Mouse (Mus musculus) midbrain, embryonic 13.5 days (tissue): ENCODE results near the gene Tceanc. TPM values are rescaled to one million over a fixed set of nuclear protein-coding genes. Genes with fewer than 3 reads are reported as not detected.

ENCODE experiments used
- ATAC-seq: fragments of 200-750 bp; cut with Nextera tagmentation; 2 replicates; pipeline ENCODE4 v1.8.0; 2017; ENCODE audit warnings: mild to moderate bottlenecking, moderate TSS enrichment, moderate library complexity
- H3K27ac ChIP-seq: fragments of 300-500 bp; sonication (generic); 2 replicates; pipeline ENCODE4 v1.5.1; 2015; ENCODE audit warnings: inconsistent platforms, mild to moderate bottlenecking, moderate library complexity
- H3K27me3 ChIP-seq: fragments of 300-500 bp; sonication (generic); 2 replicates; pipeline ENCODE4 v1.6.1; 2015; ENCODE audit warnings: mild to moderate bottlenecking, inconsistent platforms
- H3K36me3 ChIP-seq: fragments of 300-500 bp; sonication (generic); 2 replicates; pipeline ENCODE4 v1.6.1; 2015; ENCODE audit warnings: mild to moderate bottlenecking, inconsistent platforms
- H3K4me1 ChIP-seq: fragments of 300-500 bp; sonication (generic); replicated peaks from 2 replicates; pipeline ENCODE4 v1.6.1; 2015; ENCODE audit warnings: inconsistent platforms
- H3K4me2 ChIP-seq: fragments of 300-500 bp; sonication (generic); replicated peaks from 2 replicates; pipeline ENCODE4 v1.6.1; 2015; ENCODE audit warnings: moderate library complexity, mild to moderate bottlenecking, inconsistent platforms
- H3K4me3 ChIP-seq: fragments of 300-500 bp; sonication (generic); replicated peaks from 2 replicates; pipeline ENCODE4 v1.5.1; 2015; ENCODE audit warnings: mild to moderate bottlenecking, inconsistent platforms
- H3K9ac ChIP-seq: fragments of 300-500 bp; sonication (generic); replicated peaks from 2 replicates; pipeline ENCODE4 v1.6.1; 2015; ENCODE audit warnings: mild to moderate bottlenecking, inconsistent platforms
- H3K9me3 ChIP-seq: fragments of 300-500 bp; sonication (generic); 2 replicates; pipeline ENCODE4 v1.6.1; 2016; ENCODE audit warnings: mild to moderate bottlenecking, inconsistent platforms
- WGBS: fragments of 180-500 bp; shearing (Covaris S2); methylation state at CpG from one replicate; pipeline ENCODE4 v1.1.7; 2015; 5-methylcytosine and 5-hydroxymethylcytosine counted together
- polyA plus RNA-seq: library from polyadenylated mRNA; unstranded; fragments of >200 nt; fragmentation: Nextera tagmentation; extraction: Ambion mirVana; gene quantifications from 2 replicates; pipeline ENCODE4 v1.2.1, GENCODE M21; 2015

The Tceanc gene
- 9.4 and 10.1 TPM in 2 replicates for polyA plus RNA-seq

- Histone ChIP-seq H3K4me1 (no peaks in the 10 kb centered on the region), H3K4me3 (no peak within 1 kb of the TSS), H3K36me3 (no peaks in the 10 kb centered on the region), H3K27ac (no peak within 1 kb of the TSS), H3K9me3 (no peaks in the 10 kb centered on the region), H3K27me3 (peaks cover 11% of the 10 kb centered on the region; the same call in 1 of the 2 replicates), H3K9ac (no peak within 1 kb of the TSS), H3K4me2 (no peak within 1 kb of the TSS)
- no peak for ATAC-seq
- WGBS, result 77% methylated on average over 16 of the region's 16 CpGs
Measured at GRCm38 (mm10) chrX:166518345-166518744, at the start of gene Tceanc. Gene Tceanc, minus strand, starts transcription at chrX:166518567.

GRCm38 (mm10) chrX:166565983-166566382 is 47.6 kb upstream of the Tceanc start:
- H3K36me3 ChIP-seq, result no peaks in the 10 kb centered on the region
- no peak overlapping the region for H3K9ac ChIP-seq
- H3K4me3 ChIP-seq, result no peak overlapping the region
- H3K4me2 ChIP-seq, result no peak overlapping the region
- H3K27me3 ChIP-seq, result no peaks in the 10 kb centered on the region; the same call in 1 of the 2 replicates
- H3K27ac ChIP-seq, result no peak overlapping the region
- no peaks in the 10 kb centered on the region for H3K4me1 ChIP-seq
- 93% methylated on average over 6 of the region's 6 CpGs for WGBS
- ATAC-seq, result no peak
- no peaks in the 10 kb centered on the region for H3K9me3 ChIP-seq

GRCm38 (mm10) chrX:166565401-166565800 is 47.0 kb upstream of the Tceanc start:
- Histone ChIP-seq H3K27ac (no peak overlapping the region), H3K36me3 (no peaks in the 10 kb centered on the region), H3K4me1 (no peaks in the 10 kb centered on the region), H3K4me2 (no peak overlapping the region), H3K9ac (no peak overlapping the region), H3K9me3 (no peaks in the 10 kb centered on the region), H3K27me3 (no peaks in the 10 kb centered on the region; the same call in 1 of the 2 replicates), H3K4me3 (no peak overlapping the region)
- 69% methylated on average over 5 of the region's 5 CpGs for WGBS
- no peak for ATAC-seq

GRCm38 (mm10) chrX:166564900-166565299 is 46.5 kb upstream of the Tceanc start:
- Histone ChIP-seq H3K9ac (no peak overlapping the region), H3K27me3 (no peaks in the 10 kb centered on the region; the same call in 1 of the 2 replicates), H3K4me3 (no peak overlapping the region), H3K4me1 (no peaks in the 10 kb centered on the region), H3K9me3 (no peaks in the 10 kb centered on the region), H3K4me2 (no peak overlapping the region), H3K36me3 (no peaks in the 10 kb centered on the region), H3K27ac (no peak overlapping the region)
- 75% methylated on average over 5 of the region's 5 CpGs for WGBS
- no peak for ATAC-seq

GRCm38 (mm10) chrX:166559333-166559732 is 41.0 kb upstream of the Tceanc start:
- ATAC-seq, result no peak
- Histone ChIP-seq H3K4me3 (no peak overlapping the region), H3K36me3 (no peaks in the 10 kb centered on the region), H3K9me3 (no peaks in the 10 kb centered on the region), H3K4me1 (no peaks in the 10 kb centered on the region), H3K27ac (no peak overlapping the region), H3K27me3 (no peaks in the 10 kb centered on the region; the same call in 1 of the 2 replicates), H3K4me2 (no peak overlapping the region), H3K9ac (no peak overlapping the region)
- WGBS, result 83% methylated on average over 3 of the region's 3 CpGs

- Histone ChIP-seq H3K4me3 (no peak overlapping the region), H3K4me2 (no peak overlapping the region), H3K9me3 (no peaks in the 10 kb centered on the region), H3K27ac (no peak overlapping the region), H3K9ac (no peak overlapping the region), H3K36me3 (no peaks in the 10 kb centered on the region), H3K27me3 (peaks cover 2% of the 10 kb centered on the region; the same call in 1 of the 2 replicates), H3K4me1 (no peaks in the 10 kb centered on the region)
- WGBS, result 84% methylated on average over 7 of the region's 7 CpGs
- no peak for ATAC-seq
Measured at GRCm38 (mm10) chrX:166552355-166552754, 34.0 kb upstream of the Tceanc start.

GRCm38 (mm10) chrX:166546495-166546894 is 28.1 kb upstream of the Tceanc start:
- ATAC-seq, result no peak
- 75% methylated on average over 2 of the region's 2 CpGs for WGBS
- no peak overlapping the region for H3K4me3 ChIP-seq
- H3K4me2 ChIP-seq, result no peak overlapping the region
- H3K27ac ChIP-seq, result no peak overlapping the region
- no peaks in the 10 kb centered on the region for H3K36me3 ChIP-seq
- H3K9me3 ChIP-seq, result no peaks in the 10 kb centered on the region
- no peak overlapping the region for H3K9ac ChIP-seq
- H3K27me3 ChIP-seq, result 0 out of 2 replicates have a peak, but pooled peaks cover 2% of the 10 kb centered on the region
- no peaks in the 10 kb centered on the region for H3K4me1 ChIP-seq

- Histone ChIP-seq H3K9me3 (no peaks in the 10 kb centered on the region), H3K9ac (no peak overlapping the region), H3K36me3 (no peaks in the 10 kb centered on the region), H3K4me3 (no peak overlapping the region), H3K4me2 (no peak overlapping the region), H3K27me3 (peaks cover 23% of the 10 kb centered on the region; the same call in 1 of the 2 replicates), H3K27ac (no peak overlapping the region), H3K4me1 (no peaks in the 10 kb centered on the region)
- WGBS, result 74% methylated on average over 4 of the region's 4 CpGs
- no peak for ATAC-seq
Measured at GRCm38 (mm10) chrX:166535138-166535537, 16.8 kb upstream of the Tceanc start.

GRCm38 (mm10) chrX:166533432-166533831 is 15.1 kb upstream of the Tceanc start:
- no peak overlapping the region for H3K9ac ChIP-seq
- no peaks in the 10 kb centered on the region for H3K9me3 ChIP-seq
- WGBS, result 78% methylated on average over 4 of the region's 4 CpGs
- no peaks in the 10 kb centered on the region for H3K36me3 ChIP-seq
- H3K4me3 ChIP-seq, result no peak overlapping the region
- no peak for ATAC-seq
- no peak overlapping the region for H3K27ac ChIP-seq
- H3K4me1 ChIP-seq, result no peaks in the 10 kb centered on the region
- H3K27me3 ChIP-seq, result peaks cover 20% of the 10 kb centered on the region; the same call in 1 of the 2 replicates
- H3K4me2 ChIP-seq, result no peak overlapping the region

- ATAC-seq, result no peak
- 42% methylated on average over 6 of the region's 6 CpGs for WGBS
- no peak overlapping the region for H3K9ac ChIP-seq
Measured at GRCm38 (mm10) chrX:166531671-166532070, 13.3 kb upstream of the Tceanc start.

GRCm38 (mm10) chrX:166528126-166528525 is 9.8 kb upstream of the Tceanc start:
- no peak overlapping the region for H3K9ac ChIP-seq
- WGBS, result 82% methylated on average over 3 of the region's 3 CpGs
- H3K27ac ChIP-seq, result no peak overlapping the region
- H3K4me2 ChIP-seq, result no peak overlapping the region
- no peaks in the 10 kb centered on the region for H3K4me1 ChIP-seq
- H3K4me3 ChIP-seq, result no peak overlapping the region
- no peaks in the 10 kb centered on the region for H3K36me3 ChIP-seq
- H3K27me3 ChIP-seq, result peaks cover 8% of the 10 kb centered on the region; the same call in 1 of the 2 replicates
- no peaks in the 10 kb centered on the region for H3K9me3 ChIP-seq
- no peak for ATAC-seq

More at GRCm38 (mm10) chrX:166531671-166532070, 13.3 kb upstream of the Tceanc start:
- Histone ChIP-seq H3K36me3 (no peaks in the 10 kb centered on the region), H3K4me1 (no peaks in the 10 kb centered on the region), H3K27me3 (peaks cover 13% of the 10 kb centered on the region; the same call in 1 of the 2 replicates), H3K9me3 (no peaks in the 10 kb centered on the region), H3K4me2 (no peak overlapping the region), H3K4me3 (no peak overlapping the region), H3K27ac (no peak overlapping the region)

GRCm38 (mm10) chrX:166525637-166526315 is 7.4 kb upstream of the Tceanc start:
- Histone ChIP-seq H3K36me3 (no peaks in the 10 kb centered on the region), H3K27ac (no peak overlapping the region), H3K4me2 (no peak overlapping the region), H3K9ac (no peak overlapping the region), H3K9me3 (no peaks in the 10 kb centered on the region), H3K27me3 (peaks cover 8% of the 10 kb centered on the region; the same call in 1 of the 2 replicates), H3K4me1 (no peaks in the 10 kb centered on the region), H3K4me3 (no peak overlapping the region)
- no peak for ATAC-seq
- WGBS, result 94% methylated on average over 2 of the region's 2 CpGs
